Mouse (Mus musculus) heart, adult 2 months (tissue): ENCODE measurements around the gene Pnpo.

Experiments used
- CTCF ChIP-seq: fragments of 200-600 bp; IDR thresholded peaks from 2 replicates; pipeline ENCODE4 v1.8.1; 2022; ENCODE audit warnings: antibody characterized with exemption, mild to moderate bottlenecking, moderate library complexity
- POLR2A ChIP-seq: fragments of 200-500 bp; IDR thresholded peaks from 2 replicates; pipeline ENCODE4 v1.6.1; 2011; ENCODE audit warnings: mild to moderate bottlenecking, low read depth, low read length, control low read depth; ENCODE audit not compliant: insufficient read depth

GRCm38 (mm10) chr11:96931327-96932062 lies 12.3 kb downstream of the Pnpo start:
- no peak for TF ChIP-seq CTCF
- no peak for TF ChIP-seq POLR2A
